14 mouse cellular contexts compared by ENCODE assay signal in genomic region chr17:56261166-56261565, GRCm38 (mm10). TPM values are rescaled to one million over a fixed set of nuclear protein-coding genes. Genes with fewer than 3 reads are reported as not detected.
DNase-seq lines count a peak whose midpoint lies in the region; ATAC-seq lines count a peak whose summit lies in the region.
"Had no signal": no experiment of that assay in that cellular context is flagged by ENCODE, and none has a peak within 500 bp of the region (broad histone marks: within the 10 kb centered on the region; RNA-seq: fewer than 3 reads in every experiment).

No protein-coding gene starts in this region.

- H3K4me2 ChIP-seq in liver, embryonic 11.5 days: no peak overlapping the region; the same call in 1 of the 2 replicates
- H3K4me2 ChIP-seq: forebrain, embryonic 15.5 days; hindbrain, embryonic 14.5 days had no signal

- peak; percentile 86 for DNase-seq in gastrocnemius, adult 18-20 months (ENCODE audit: low spot score)
- no peak for DNase-seq in gastrocnemius, postnatal 10 days
- DNase-seq in liver, embryonic 11.5 days (ENCODE audit: low spot score): no peak
- no peak for DNase-seq in liver
- peak; percentile 54 for DNase-seq in gastrocnemius, postnatal 14 days
- peak; percentile 53 to 76 for DNase-seq in kidney, postnatal 36 days
- no peak for DNase-seq in urinary bladder, postnatal 36 days (ENCODE audit: low spot score in 2 of 2)
- DNase-seq in B cell, adult 2 months: no peak
- DNase-seq: lung, adult 2 months had no signal

- H3K36me3 ChIP-seq in liver, embryonic 11.5 days (ENCODE audit: control insufficient read depth, insufficient read depth, low read length): peaks cover 27% of the 10 kb centered on the region

- H3K9me3 ChIP-seq in liver, embryonic 11.5 days (ENCODE audit: control insufficient read depth, low read length): no peaks in the 10 kb centered on the region
- H3K9me3 ChIP-seq: forebrain, embryonic 15.5 days had no signal

- intact Hi-C loops in gastrocnemius, postnatal 14 days (cut with DNase I; ENCODE audit: low total_unique reads): no loop called here

- H3K27ac ChIP-seq in liver, embryonic 11.5 days (ENCODE audit: low read depth, low read length): no peak overlapping the region
- H3K27ac ChIP-seq: forebrain, embryonic 15.5 days; hindbrain, embryonic 14.5 days; left cerebral cortex, adult 2 months had no signal

- no peaks in the 10 kb centered on the region for H3K27me3 ChIP-seq in liver, embryonic 11.5 days (replicated peaks; ENCODE audit: control insufficient read depth, insufficient read depth, low read length)
- H3K27me3 ChIP-seq: forebrain, embryonic 15.5 days had no signal

- 0 out of 2 replicates have a peak overlapping the region, but pooled peaks have one; percentile 1 for H3K9ac ChIP-seq in liver, embryonic 11.5 days (ENCODE audit: low read depth, low read length)
- H3K9ac ChIP-seq: forebrain, embryonic 15.5 days; hindbrain, embryonic 14.5 days had no signal

- 82% methylated on average over 3 of the region's 3 CpGs for WGBS in liver, embryonic 11.5 days

- H3K4me3 ChIP-seq in liver, embryonic 11.5 days (ENCODE audit: low read depth, low read length): 0 out of 2 replicates have a peak overlapping the region, but pooled peaks have one; percentile 20
- H3K4me3 ChIP-seq: forebrain, embryonic 15.5 days had no signal

- no peak for ATAC-seq in liver, embryonic 11.5 days (replicated peaks; ENCODE audit: low FRiP score)
- ATAC-seq: forebrain, embryonic 15.5 days had no signal

- H3K4me1 ChIP-seq in liver, embryonic 11.5 days (replicated peaks; ENCODE audit: control insufficient read depth, insufficient read depth, low read length): peaks cover 29% of the 10 kb centered on the region

RNA-seq across cellular contexts. Expression of gene Fem1a, which starts 4.6 kb away (rescaled TPM):
- total RNA-seq in gastrocnemius, adult 18-20 months (2021): 100 to 1,000 TPM; 157 to 172 TPM
- total RNA-seq in gastrocnemius, postnatal 10 days (2021): 10 to 100 TPM; 91.9 to 99.8 TPM
- 14.0 and 15.0 TPM in 2 replicates for polyA plus RNA-seq in liver, embryonic 11.5 days (2014; fragmentation: Nextera tagmentation; extraction: Ambion mirVana)
- total RNA-seq in gastrocnemius, postnatal 14 days (2021): 100 to 1,000 TPM; 101 to 117 TPM

RNA-seq across cellular contexts. Expression of gene Ticam1, which starts 15.4 kb away (rescaled TPM):
- 1 to 10 TPM; 2.0 to 2.5 TPM for total RNA-seq in gastrocnemius, adult 18-20 months (2021)
- 1 to 10 TPM; 6.6 to 6.8 TPM for total RNA-seq in gastrocnemius, postnatal 10 days (2021)
- 5.8 and 6.2 TPM in 2 replicates for polyA plus RNA-seq in liver, embryonic 11.5 days (2014; fragmentation: Nextera tagmentation; extraction: Ambion mirVana)
- 1 to 10 TPM; 5.3 to 7.1 TPM for total RNA-seq in gastrocnemius, postnatal 14 days (2021)

RNA-seq across cellular contexts. Expression of gene Plin3, which starts 31.5 kb away (rescaled TPM):
- total RNA-seq in gastrocnemius, adult 18-20 months (2021): 10 to 100 TPM; 32.4 to 50.3 TPM
- total RNA-seq in gastrocnemius, postnatal 10 days (2021): 10 to 100 TPM; 37.2 to 41.7 TPM
- 48.4 and 53.7 TPM in 2 replicates for polyA plus RNA-seq in liver, embryonic 11.5 days (2014; fragmentation: Nextera tagmentation; extraction: Ambion mirVana)
- 10 to 100 TPM; 32.8 to 55.8 TPM for total RNA-seq in gastrocnemius, postnatal 14 days (2021)

RNA-seq across cellular contexts. Expression of gene Arrdc5, which starts 38.9 kb away (rescaled TPM):
- not detected for total RNA-seq in gastrocnemius, adult 18-20 months (2021)
- not detected for total RNA-seq in gastrocnemius, postnatal 10 days (2021)
- not detected in 2 replicates for polyA plus RNA-seq in liver, embryonic 11.5 days (2014; fragmentation: Nextera tagmentation; extraction: Ambion mirVana)
- total RNA-seq in gastrocnemius, postnatal 14 days (2021): not detected
- total RNA-seq: common myeloid progenitor, adult 5-6 weeks; left cerebral cortex, adult 2 months had no signal
- polyA plus RNA-seq: C2C12; forebrain, embryonic 15.5 days; hindbrain, embryonic 14.5 days; lung, adult 2 months had no signal

RNA-seq across cellular contexts. Expression of gene Uhrf1, which starts 42.0 kb away (rescaled TPM):
- under 1 TPM; 0.19 to 0.23 TPM for total RNA-seq in gastrocnemius, adult 18-20 months (2021)
- total RNA-seq in gastrocnemius, postnatal 10 days (2021): 10 to 100 TPM; 14.4 to 20.3 TPM
- polyA plus RNA-seq in liver, embryonic 11.5 days (2014; fragmentation: Nextera tagmentation; extraction: Ambion mirVana): 172 and 182 TPM in 2 replicates
- total RNA-seq in gastrocnemius, postnatal 14 days (2021): 1 to 10 TPM; 5.4 to 7.4 TPM

Comparison
In these comparisons a context has a peak if more than half of its experiments do, and no peak if none do; other contexts are left out.
1. DNase-seq: peak in gastrocnemius, adult 18-20 months (single experiment), gastrocnemius, postnatal 14 days (single experiment) and kidney, postnatal 36 days (2 of 2); none in gastrocnemius, postnatal 10 days (single experiment), liver, embryonic 11.5 days (single experiment), liver (single experiment), urinary bladder, postnatal 36 days (0 of 2) and B cell, adult 2 months (0 of 2).